Mouse (Mus musculus): ENCODE measurements around the gene Slirp.

DNA sequence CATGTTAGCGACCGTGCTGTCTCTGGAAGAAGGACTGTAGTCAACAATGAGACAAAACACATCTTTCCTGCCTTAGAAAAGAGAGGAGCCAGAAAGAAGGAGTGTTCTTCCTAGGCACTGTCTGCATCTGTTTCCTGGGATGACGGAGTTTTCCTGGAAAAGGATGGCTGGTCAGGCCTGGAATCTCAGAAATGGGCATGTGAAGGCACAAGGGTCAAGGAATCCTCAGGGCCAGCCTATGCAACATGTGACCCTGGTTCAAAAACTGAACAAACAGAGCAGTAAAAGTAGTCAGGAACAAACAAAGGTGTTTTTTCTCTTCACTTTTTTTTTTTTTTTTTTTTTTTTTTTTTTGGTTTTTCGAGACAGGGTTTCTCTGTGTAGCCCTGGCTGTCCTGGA, 46.6 kb upstream of the Slirp start:
- TF ChIP-seq CTCF (IDR thresholded peaks at IDR 0.05; ENCODE audit: borderline replicate concordance, control insufficient read depth, extremely low read depth, insufficient read depth, low read length, poor library complexity) (no peak), POLR2A (IDR thresholded peaks at IDR 0.05; ENCODE audit: control insufficient read depth, extremely low read depth, insufficient read depth, low read length, poor library complexity) (no peak)
